ENCODE assay signal across 7 mouse cellular contexts in genomic region chr14:118422351-118423001, GRCm38 (mm10).
DNase-seq lines count a peak whose midpoint lies in the region; ATAC-seq and TF ChIP-seq lines count a peak whose summit lies in the region.

No protein-coding gene starts in this region.

- 0 out of 2 replicates have a peak, but pooled peaks cover 2% of the 10 kb centered on the region for H3K27me3 ChIP-seq in spleen, adult 2 months (ENCODE audit: control insufficient read depth, insufficient read depth, low read length)
- H3K27me3 ChIP-seq in limb, embryonic 10.5 days (ENCODE audit: low read depth, poor library complexity, severe bottlenecking) = peaks cover 48% of the 10 kb centered on the region
- H3K27me3 ChIP-seq in neural tube, embryonic 12.5 days (replicated peaks) = 0 out of 2 replicates have a peak, but pooled peaks cover 5% of the 10 kb centered on the region

- no peak for DNase-seq in spleen, adult 2 months (ENCODE audit: low read depth in 1 of 2, low spot score in 2 of 2)
- no peak for DNase-seq in spleen, postnatal 10 days (ENCODE audit: low spot score in 2 of 2)
- peak; percentile 24 to 32 for DNase-seq in frontal cortex, postnatal 14 days (ENCODE audit: low spot score in 2 of 2)
- DNase-seq in limb, embryonic 10.5 days (ENCODE audit: low spot score) = peak; percentile 42
- no peak for DNase-seq in natural killer cell, adult 2 months (ENCODE audit: low spot score in 2 of 2)
- no peak for DNase-seq in c-Kit-positive CD71-positive TER-119-positive erythroid progenitor cells, embryonic 14.5 days (ENCODE audit: low spot score)

- no peak for TF ChIP-seq POLR2A in spleen, adult 2 months (IDR thresholded peaks at IDR 0.05; ENCODE audit: low read depth, low read length)

- H3K4me1 ChIP-seq in spleen, adult 2 months (ENCODE audit: control insufficient read depth, insufficient read depth, insufficient read length) = peaks cover 4% of the 10 kb centered on the region; the same call in 1 of the 2 replicates
- peaks cover 10% of the 10 kb centered on the region for H3K4me1 ChIP-seq in limb, embryonic 10.5 days
- peaks cover 16% of the 10 kb centered on the region for H3K4me1 ChIP-seq in neural tube, embryonic 12.5 days

- 0 out of 2 replicates have a peak overlapping the region, but pooled peaks have one; percentile 3 for H3K4me3 ChIP-seq in spleen, adult 2 months (ENCODE audit: extremely low read depth, insufficient read depth, insufficient read length)
- H3K4me3 ChIP-seq in limb, embryonic 10.5 days = peak overlapping the region; percentile 29
- peak overlapping the region; percentile 20; the same call in 1 of the 2 replicates for H3K4me3 ChIP-seq in neural tube, embryonic 12.5 days

- H3K9ac ChIP-seq in neural tube, embryonic 12.5 days = peak overlapping the region; percentile 35; the same call in 1 of the 2 replicates

- 5% methylated on average over 17 of the region's 17 CpGs for WGBS in spleen, adult 2 months
- 6% methylated on average over 17 of the region's 17 CpGs for WGBS in limb, embryonic 10.5 days
- WGBS in neural tube, embryonic 12.5 days = 2% methylated on average over 17 of the region's 17 CpGs

- no peaks in the 10 kb centered on the region for H3K9me3 ChIP-seq in limb, embryonic 10.5 days (replicated peaks)
- peaks cover 23% of the 10 kb centered on the region for H3K9me3 ChIP-seq in neural tube, embryonic 12.5 days

- H3K36me3 ChIP-seq in spleen, adult 2 months (ENCODE audit: control insufficient read depth, insufficient read depth, low read length) = no peaks in the 10 kb centered on the region
- no peaks in the 10 kb centered on the region for H3K36me3 ChIP-seq in limb, embryonic 10.5 days
- no peaks in the 10 kb centered on the region for H3K36me3 ChIP-seq in neural tube, embryonic 12.5 days

- ATAC-seq in neural tube, embryonic 12.5 days (ENCODE audit: low FRiP score, low read depth) = peak; percentile 92

- peak overlapping the region; percentile 62 for H3K4me2 ChIP-seq in neural tube, embryonic 12.5 days (replicated peaks)

- TF ChIP-seq CTCF in spleen, adult 2 months (IDR thresholded peaks at IDR 0.05; ENCODE audit: extremely low read depth, insufficient read depth, insufficient read length, insufficient replicate concordance) = no peak

- no peak overlapping the region for H3K27ac ChIP-seq in spleen, adult 2 months (ENCODE audit: insufficient read depth, low read length)
- H3K27ac ChIP-seq in limb, embryonic 10.5 days = no peak overlapping the region
- peak overlapping the region; percentile 47 for H3K27ac ChIP-seq in neural tube, embryonic 12.5 days

Comparison
In these comparisons a context has a peak if more than half of its experiments do, and no peak if none do; other contexts are left out.
1. DNase-seq: peak in frontal cortex, postnatal 14 days (2 of 2) and limb, embryonic 10.5 days (single experiment); none in spleen, adult 2 months (0 of 2), spleen, postnatal 10 days (0 of 2), natural killer cell, adult 2 months (0 of 2) and c-Kit-positive CD71-positive TER-119-positive erythroid progenitor cells, embryonic 14.5 days (single experiment).
2. Peak in every context shown above with its lines, with median percentiles within 50 percentile points of each other: H3K4me3 ChIP-seq.